Mouse (Mus musculus) fibroblast of lung, adult 2 months (primary cell): ENCODE measurements around the gene Traf4.

Source experiments
- DNase-seq: peaks from one replicate; pipeline ENCODE4 v3.0.0-alpha.2; 2011; ENCODE audit warnings: low read depth

Gene Traf4

GRCm38 (mm10) chr11:78182961-78183844 is 17.8 kb upstream of the Traf4 start, which contains the start of gene Rpl23a:
Gene Rpl23a (minus strand): TSS chr11:78183584.
- peak; percentile 78 for DNase-seq

- no peak for DNase-seq
These were observed 17.1 kb upstream of the Traf4 start for GRCm38 (mm10) chr11:78182450-78182849.

- no peak for DNase-seq
These were observed 16.5 kb upstream of the Traf4 start for GRCm38 (mm10) chr11:78181830-78182357.

GRCm38 (mm10) chr11:78180081-78180761 is 14.8 kb upstream of the Traf4 start:
- DNase-seq = no peak

- no peak for DNase-seq
These were observed 14.1 kb upstream of the Traf4 start for GRCm38 (mm10) chr11:78179438-78179999.

GRCm38 (mm10) chr11:78178859-78179437 is 13.6 kb upstream of the Traf4 start:
- DNase-seq = peak; percentile 77

GRCm38 (mm10) chr11:78177903-78178858 is 12.8 kb upstream of the Traf4 start:
- peak; percentile 95 for DNase-seq

- peak; percentile 65 for DNase-seq
These were observed 12.0 kb upstream of the Traf4 start for GRCm38 (mm10) chr11:78177437-78177836.

GRCm38 (mm10) chr11:78176905-78177331 is 11.5 kb upstream of the Traf4 start:
- no peak for DNase-seq

- peak; percentile 77 for DNase-seq
These were observed 11.0 kb upstream of the Traf4 start, which contains the start of the genes Nek8 and Tlcd1 for GRCm38 (mm10) chr11:78176402-78176862. Gene Nek8 (minus strand): TSS chr11:78176675. Gene Tlcd1 (plus strand): TSS chr11:78176711.

GRCm38 (mm10) chr11:78175771-78176401 is 10.5 kb upstream of the Traf4 start:
- DNase-seq = no peak

GRCm38 (mm10) chr11:78174506-78174905 is 9.1 kb upstream of the Traf4 start:
- no peak for DNase-seq

GRCm38 (mm10) chr11:78172748-78173383 is 7.5 kb upstream of the Traf4 start:
- no peak for DNase-seq

GRCm38 (mm10) chr11:78172034-78172747 is 6.8 kb upstream of the Traf4 start:
- DNase-seq = no peak

- DNase-seq = no peak
These were observed 5.9 kb upstream of the Traf4 start for GRCm38 (mm10) chr11:78171328-78171727.

GRCm38 (mm10) chr11:78170306-78170705 is 4.9 kb upstream of the Traf4 start:
- DNase-seq = no peak

GRCm38 (mm10) chr11:78168541-78169468 is 3.4 kb upstream of the Traf4 start:
- no peak for DNase-seq
